Mouse (Mus musculus): ENCODE measurements around the gene Bmt2. TPM values are rescaled to one million over a fixed set of nuclear protein-coding genes. Genes with fewer than 3 reads are reported as not detected.

Gene Bmt2
- 18.0 and 18.3 TPM in 2 replicates for polyA plus RNA-seq (2016; fragmentation: Nextera tagmentation; extraction: Ambion mirVana)

GRCm38 (mm10) chr6:13677818-13678282 is at the start of gene Bmt2:
TSS of gene Bmt2 (minus strand) at chr6:13677966.
- peaks cover 3% of the 10 kb centered on the region for H3K36me3 ChIP-seq (replicated peaks)
- no peaks in the 10 kb centered on the region for H3K9me3 ChIP-seq
- H3K27me3 ChIP-seq (replicated peaks; ENCODE audit: low read depth, poor library complexity, severe bottlenecking): no peaks in the 10 kb centered on the region
- H3K4me3 ChIP-seq: peak within 1 kb of the TSS; percentile 84
- whole genome bisulfite sequencing: under 1% methylated on average over 37 of the region's 37 CpGs
- peak within 1 kb of the TSS; percentile 96 for H3K27ac ChIP-seq (replicated peaks)
- H3K4me1 ChIP-seq: peaks cover 22% of the 10 kb centered on the region
- DNase-seq (ENCODE audit: low spot score): peak; percentile 98

GRCm38 (mm10) chr6:13722166-13722565 is 44.4 kb upstream of the Bmt2 start:
- H3K27me3 ChIP-seq (replicated peaks; ENCODE audit: low read depth, poor library complexity, severe bottlenecking): no peaks in the 10 kb centered on the region
- WGBS: 92% methylated on average over 3 of the region's 3 CpGs
- no peak overlapping the region for H3K4me3 ChIP-seq
- H3K36me3 ChIP-seq (replicated peaks): no peaks in the 10 kb centered on the region
- H3K4me1 ChIP-seq: no peaks in the 10 kb centered on the region
- no peaks in the 10 kb centered on the region for H3K9me3 ChIP-seq
- DNase-seq (ENCODE audit: low spot score): no peak
- no peak overlapping the region for H3K27ac ChIP-seq (replicated peaks)

- no peak for DNase-seq (ENCODE audit: low spot score)
- no peak overlapping the region for H3K27ac ChIP-seq (replicated peaks)
- 89% methylated on average over 3 of the region's 3 CpGs for WGBS
- H3K4me1 ChIP-seq: no peaks in the 10 kb centered on the region
- H3K9me3 ChIP-seq: no peaks in the 10 kb centered on the region
- H3K27me3 ChIP-seq (replicated peaks; ENCODE audit: low read depth, poor library complexity, severe bottlenecking): no peaks in the 10 kb centered on the region
- no peaks in the 10 kb centered on the region for H3K36me3 ChIP-seq (replicated peaks)
- no peak overlapping the region for H3K4me3 ChIP-seq
These were observed 37.1 kb upstream of the Bmt2 start for GRCm38 (mm10) chr6:13714867-13715266.

- DNase-seq (ENCODE audit: low spot score): no peak
- Histone ChIP-seq H3K4me3 (no peak overlapping the region), H3K27ac (replicated peaks) (no peak overlapping the region), H3K27me3 (replicated peaks; ENCODE audit: low read depth, poor library complexity, severe bottlenecking) (no peaks in the 10 kb centered on the region), H3K36me3 (replicated peaks) (no peaks in the 10 kb centered on the region), H3K9me3 (no peaks in the 10 kb centered on the region), H3K4me1 (no peaks in the 10 kb centered on the region)
- WGBS: 86% methylated on average over 4 of the region's 4 CpGs
These were observed 19.1 kb upstream of the Bmt2 start for GRCm38 (mm10) chr6:13696882-13697281.

GRCm38 (mm10) chr6:13695103-13695845 is 17.5 kb upstream of the Bmt2 start:
- Histone ChIP-seq H3K9me3 (no peaks in the 10 kb centered on the region), H3K36me3 (replicated peaks) (no peaks in the 10 kb centered on the region), H3K27ac (replicated peaks) (no peak overlapping the region), H3K4me1 (no peaks in the 10 kb centered on the region), H3K4me3 (no peak overlapping the region), H3K27me3 (replicated peaks; ENCODE audit: low read depth, poor library complexity, severe bottlenecking) (no peaks in the 10 kb centered on the region)
- no peak for DNase-seq (ENCODE audit: low spot score)
- WGBS: 86% methylated on average over 2 of the region's 2 CpGs

GRCm38 (mm10) chr6:13691657-13692294 is 14.0 kb upstream of the Bmt2 start:
- no peak for DNase-seq (ENCODE audit: low spot score)
- Histone ChIP-seq H3K27me3 (replicated peaks; ENCODE audit: low read depth, poor library complexity, severe bottlenecking) (no peaks in the 10 kb centered on the region), H3K27ac (replicated peaks) (no peak overlapping the region), H3K4me1 (no peaks in the 10 kb centered on the region), H3K36me3 (replicated peaks) (no peaks in the 10 kb centered on the region), H3K4me3 (no peak overlapping the region), H3K9me3 (no peaks in the 10 kb centered on the region)
- WGBS: 83% methylated on average over 2 of the region's 2 CpGs

GRCm38 (mm10) chr6:13690398-13690797 is 12.6 kb upstream of the Bmt2 start:
- no peak overlapping the region for H3K27ac ChIP-seq (replicated peaks)
- no peaks in the 10 kb centered on the region for H3K27me3 ChIP-seq (replicated peaks; ENCODE audit: low read depth, poor library complexity, severe bottlenecking)
- H3K9me3 ChIP-seq: no peaks in the 10 kb centered on the region
- no peaks in the 10 kb centered on the region for H3K36me3 ChIP-seq (replicated peaks)
- H3K4me1 ChIP-seq: no peaks in the 10 kb centered on the region
- no peak overlapping the region for H3K4me3 ChIP-seq
- no peak for DNase-seq (ENCODE audit: low spot score)

GRCm38 (mm10) chr6:13683929-13684595 is 6.3 kb upstream of the Bmt2 start:
- no peaks in the 10 kb centered on the region for H3K27me3 ChIP-seq (replicated peaks; ENCODE audit: low read depth, poor library complexity, severe bottlenecking)
- 85% methylated on average over 2 of the region's 2 CpGs for WGBS

GRCm38 (mm10) chr6:13678349-13678748 is 583 bp upstream of the Bmt2 start:
- Histone ChIP-seq H3K4me3 (peak overlapping the region; percentile 84), H3K27me3 (replicated peaks; ENCODE audit: low read depth, poor library complexity, severe bottlenecking) (no peaks in the 10 kb centered on the region), H3K36me3 (replicated peaks) (no peaks in the 10 kb centered on the region), H3K27ac (replicated peaks) (peak overlapping the region; percentile 96), H3K9me3 (no peaks in the 10 kb centered on the region), H3K4me1 (peaks cover 22% of the 10 kb centered on the region)
- WGBS: 17% methylated on average over 5 of the region's 5 CpGs
- no peak for DNase-seq (ENCODE audit: low spot score)

More at GRCm38 (mm10) chr6:13683929-13684595, 6.3 kb upstream of the Bmt2 start:
- no peak overlapping the region for H3K4me3 ChIP-seq
- H3K4me1 ChIP-seq: no peaks in the 10 kb centered on the region
- no peak for DNase-seq (ENCODE audit: low spot score)
- H3K27ac ChIP-seq (replicated peaks): no peak overlapping the region
- no peaks in the 10 kb centered on the region for H3K36me3 ChIP-seq (replicated peaks)
- H3K9me3 ChIP-seq: no peaks in the 10 kb centered on the region

GRCm38 (mm10) chr6:13677141-13677761 is 515 bp downstream of the Bmt2 start:
- Histone ChIP-seq H3K27ac (replicated peaks) (peak overlapping the region; percentile 96), H3K36me3 (replicated peaks) (peaks cover 3% of the 10 kb centered on the region), H3K27me3 (replicated peaks; ENCODE audit: low read depth, poor library complexity, severe bottlenecking) (no peaks in the 10 kb centered on the region), H3K9me3 (no peaks in the 10 kb centered on the region), H3K4me1 (peaks cover 22% of the 10 kb centered on the region), H3K4me3 (peak overlapping the region; percentile 84)
- WGBS: under 1% methylated on average over 43 of the region's 43 CpGs
- no peak for DNase-seq (ENCODE audit: low spot score)

GRCm38 (mm10) chr6:13676196-13676595 is 1.6 kb downstream of the Bmt2 start:
- Histone ChIP-seq H3K4me3 (peak overlapping the region; percentile 84), H3K4me1 (peaks cover 22% of the 10 kb centered on the region), H3K27me3 (replicated peaks; ENCODE audit: low read depth, poor library complexity, severe bottlenecking) (no peaks in the 10 kb centered on the region), H3K27ac (replicated peaks) (no peak overlapping the region), H3K9me3 (no peaks in the 10 kb centered on the region), H3K36me3 (replicated peaks) (peaks cover 3% of the 10 kb centered on the region)
- DNase-seq (ENCODE audit: low spot score): no peak

GRCm38 (mm10) chr6:13674600-13675305 is 3.0 kb downstream of the Bmt2 start:
- Histone ChIP-seq H3K4me3 (no peak overlapping the region), H3K9me3 (no peaks in the 10 kb centered on the region), H3K36me3 (replicated peaks) (peaks cover 3% of the 10 kb centered on the region), H3K27ac (replicated peaks) (no peak overlapping the region), H3K4me1 (peaks cover 22% of the 10 kb centered on the region), H3K27me3 (replicated peaks; ENCODE audit: low read depth, poor library complexity, severe bottlenecking) (no peaks in the 10 kb centered on the region)
- DNase-seq (ENCODE audit: low spot score): no peak
- 93% methylated on average over 5 of the region's 5 CpGs for WGBS

All from embryonic facial prominence, embryonic 10.5 days (tissue).